Mouse (Mus musculus): ENCODE results near the gene Klk1b11. TPM values are rescaled to one million over a fixed set of nuclear protein-coding genes. Genes with fewer than 3 reads are reported as not detected.
"Not testable (repeated sequence)": the region's sequence is repeated elsewhere in the genome, so short reads cannot be mapped to it uniquely, and the experiment has no call there.

Klk1b11 gene
- total and polyA plus RNA-seq, 3 experiments: not detected

GRCm38 (mm10) chr7:43967058-43967457 is 28.6 kb upstream of the Klk1b11 start:
- Histone ChIP-seq H3K4me2 (ENCODE audit: insufficient read depth, low read depth, poor library complexity, severe bottlenecking) (no peak overlapping the region), H3K27ac (ENCODE audit: insufficient read depth, low read depth) (no peak overlapping the region), H3K9ac (ENCODE audit: insufficient read depth, low read depth) (no peak overlapping the region), H3K4me1 (ENCODE audit: control insufficient read depth in 1 of 2, insufficient read depth in 2 of 2) (peaks cover 22 to 66% of the 10 kb centered on the region in 2 experiments), H3K9me3 (replicated peaks; ENCODE audit: low read length) (no peaks in the 10 kb centered on the region), H3K79me2 (replicated peaks; ENCODE audit: control insufficient read depth, extremely low read depth, insufficient read depth, poor library complexity, severe bottlenecking) (no peaks in the 10 kb centered on the region), H3K36me3 (replicated peaks in 1 of 2; ENCODE audit: control insufficient read depth in 1 of 2, insufficient read depth in 1 of 2, low read length in 1 of 2) (no peaks in the 10 kb centered on the region), H3K4me3 (replicated peaks in 1 of 3; ENCODE audit: low read depth in 2 of 3, low read length in 2 of 3, poor library complexity in 1 of 3) (no peak overlapping the region), H3K27me3 (replicated peaks) (no peaks in the 10 kb centered on the region)
- dilution Hi-C loops (cut with MboI; ENCODE audit: extremely low pct_ligation_motif_present, extremely low pct_unique_long_range_greater_than_20kb, low sequenced_read_pairs): no loop called here
- in situ Hi-C loops (cut with MboI; ENCODE audit: low pct_ligation_motif_present, low pct_unique_long_range_greater_than_20kb, low sequenced_read_pairs): no loop called here
- no peak for DNase-seq (ENCODE audit: extremely low read depth)
- no peak for TF ChIP-seq UBTF (IDR thresholded peaks at IDR 0.05; ENCODE audit: low read depth, low read length)
- TF ChIP-seq TBP (conservative IDR thresholded peaks at IDR 0.05; ENCODE audit: low read depth, low read length): no peak
- no peak for TF ChIP-seq RCOR1 (conservative IDR thresholded peaks at IDR 0.05; ENCODE audit: low read depth, low read length)
- no peak for TF ChIP-seq NELFE (IDR thresholded peaks at IDR 0.05; ENCODE audit: low read depth, low read length)
- TF ChIP-seq ZMIZ1 (IDR thresholded peaks at IDR 0.05; ENCODE audit: low read depth, low read length): no peak
- no peak for TF ChIP-seq ELF1 (IDR thresholded peaks at IDR 0.05; ENCODE audit: low read depth, low read length)
- no peak for TF ChIP-seq BHLHE40 (IDR thresholded peaks at IDR 0.05; ENCODE audit: low read depth, low read length)
- no peak for TF ChIP-seq ZNF384 (IDR thresholded peaks at IDR 0.05; ENCODE audit: low read depth, low read length)
- TF ChIP-seq CTCF (conservative IDR thresholded peaks at IDR 0.05 in 1 of 2, IDR thresholded peaks at IDR 0.05 in 1 of 2; ENCODE audit: low read depth in 2 of 2, low read length in 2 of 2): no peak
- no peak for TF ChIP-seq PAX5 (IDR thresholded peaks at IDR 0.05; ENCODE audit: low read length)
- no peak for TF ChIP-seq JUND (conservative IDR thresholded peaks at IDR 0.05; ENCODE audit: low read depth, low read length)
- no peak for TF ChIP-seq SMC3 (IDR thresholded peaks at IDR 0.05; ENCODE audit: low read depth, low read length)

- Histone ChIP-seq H3K36me3 (replicated peaks in 1 of 2; ENCODE audit: control insufficient read depth in 1 of 2, insufficient read depth in 1 of 2, low read length in 1 of 2) (no peaks in the 10 kb centered on the region), H3K4me1 (ENCODE audit: control insufficient read depth in 1 of 2, insufficient read depth in 2 of 2) (peaks cover 17 to 64% of the 10 kb centered on the region in 2 experiments), H3K4me3 (replicated peaks in 1 of 3; ENCODE audit: low read depth in 2 of 3, low read length in 2 of 3, poor library complexity in 1 of 3) (no peak overlapping the region), H3K9ac (ENCODE audit: insufficient read depth, low read depth) (no peak overlapping the region), H3K27me3 (replicated peaks) (no peaks in the 10 kb centered on the region), H3K27ac (ENCODE audit: insufficient read depth, low read depth) (no peak overlapping the region), H3K4me2 (ENCODE audit: insufficient read depth, low read depth, poor library complexity, severe bottlenecking) (no peak overlapping the region), H3K9me3 (replicated peaks; ENCODE audit: low read length) (no peaks in the 10 kb centered on the region), H3K79me2 (replicated peaks; ENCODE audit: control insufficient read depth, extremely low read depth, insufficient read depth, poor library complexity, severe bottlenecking) (no peaks in the 10 kb centered on the region)
- DNase-seq (ENCODE audit: extremely low read depth): no peak
- dilution Hi-C loops (cut with MboI; ENCODE audit: extremely low pct_ligation_motif_present, extremely low pct_unique_long_range_greater_than_20kb, low sequenced_read_pairs) (no loop called here), in situ Hi-C loops (cut with MboI; ENCODE audit: low pct_ligation_motif_present, low pct_unique_long_range_greater_than_20kb, low sequenced_read_pairs) (no loop called here)
- no peak for TF ChIP-seq GABPA (IDR thresholded peaks at IDR 0.05; ENCODE audit: insufficient replicate concordance, low read depth, low read length)
- TF ChIP-seq CHD2 (IDR thresholded peaks at IDR 0.05; ENCODE audit: low read length): no peak
- no peak for TF ChIP-seq NRF1 (IDR thresholded peaks at IDR 0.05; ENCODE audit: low read depth, low read length)
- no peak for TF ChIP-seq ZNF384 (IDR thresholded peaks at IDR 0.05; ENCODE audit: low read depth, low read length)
- no peak for TF ChIP-seq MAX (IDR thresholded peaks at IDR 0.05; ENCODE audit: low read length)
- TF ChIP-seq USF1 (IDR thresholded peaks at IDR 0.05; ENCODE audit: low read depth, low read length): no peak
- TF ChIP-seq USF2 (conservative IDR thresholded peaks at IDR 0.05; ENCODE audit: low read depth, low read length): no peak
- no peak for TF ChIP-seq CTCF (conservative IDR thresholded peaks at IDR 0.05 in 1 of 2, IDR thresholded peaks at IDR 0.05 in 1 of 2; ENCODE audit: low read depth in 2 of 2, low read length in 2 of 2)
- no peak for TF ChIP-seq JUN (IDR thresholded peaks at IDR 0.05; ENCODE audit: insufficient read depth, low read depth, low read length)
- TF ChIP-seq MAFK (IDR thresholded peaks at IDR 0.05; ENCODE audit: insufficient replicate concordance, low read length): no peak
- no peak for TF ChIP-seq NELFE (IDR thresholded peaks at IDR 0.05; ENCODE audit: low read depth, low read length)
- TF ChIP-seq KAT2A (IDR thresholded peaks at IDR 0.05; ENCODE audit: insufficient replicate concordance, low read length): no peak
- TF ChIP-seq IRF4 (IDR thresholded peaks at IDR 0.05; ENCODE audit: low read depth, low read length): no peak
- no peak for TF ChIP-seq MEF2A (IDR thresholded peaks at IDR 0.05; ENCODE audit: borderline replicate concordance, low read depth, low read length)
- TF ChIP-seq SMC3 (IDR thresholded peaks at IDR 0.05; ENCODE audit: low read depth, low read length): no peak
- TF ChIP-seq UBTF (IDR thresholded peaks at IDR 0.05; ENCODE audit: low read depth, low read length): no peak
- TF ChIP-seq RAD21 (IDR thresholded peaks at IDR 0.05; ENCODE audit: low read depth, low read length): no peak
These were observed 28.1 kb upstream of the Klk1b11 start for GRCm38 (mm10) chr7:43967612-43968011.

GRCm38 (mm10) chr7:43975761-43976160 is 19.9 kb upstream of the Klk1b11 start, which contains the start of gene Klk1b9:
Gene Klk1b9 (plus strand): TSS chr7:43976061.
- H3K27ac ChIP-seq (ENCODE audit: insufficient read depth, low read depth); dilution Hi-C loops (cut with MboI; ENCODE audit: extremely low pct_ligation_motif_present, extremely low pct_unique_long_range_greater_than_20kb, low sequenced_read_pairs); in situ Hi-C loops (cut with MboI; ENCODE audit: low pct_ligation_motif_present, low pct_unique_long_range_greater_than_20kb, low sequenced_read_pairs): not testable (repeated sequence)

More at GRCm38 (mm10) chr7:43975761-43976160, 19.9 kb upstream of the Klk1b11 start, which contains the start of gene Klk1b9:
- not testable (repeated sequence) for H3K79me2 ChIP-seq (replicated peaks; ENCODE audit: control insufficient read depth, extremely low read depth, insufficient read depth, poor library complexity, severe bottlenecking); DNase-seq (ENCODE audit: extremely low read depth); H3K9ac ChIP-seq (ENCODE audit: insufficient read depth, low read depth); H3K4me2 ChIP-seq (ENCODE audit: insufficient read depth, low read depth, poor library complexity, severe bottlenecking); H3K4me3 ChIP-seq (replicated peaks in 1 of 3; ENCODE audit: low read depth in 2 of 3, low read length in 2 of 3, poor library complexity in 1 of 3); H3K9me3 ChIP-seq (replicated peaks; ENCODE audit: low read length); H3K27me3 ChIP-seq (replicated peaks); H3K36me3 ChIP-seq (replicated peaks in 1 of 2; ENCODE audit: control insufficient read depth in 1 of 2, insufficient read depth in 1 of 2, low read length in 1 of 2)
- peaks cover 9 to 34% of the 10 kb centered on the region in 2 experiments for H3K4me1 ChIP-seq (ENCODE audit: control insufficient read depth in 1 of 2, insufficient read depth in 2 of 2)
